Mouse (Mus musculus) heart, embryonic 14.5 days (tissue): ENCODE results near the gene Gm13288. TPM values are rescaled to one million over a fixed set of nuclear protein-coding genes. Genes with fewer than 3 reads are reported as not detected.
"Not testable (repeated sequence)": the region's sequence is repeated elsewhere in the genome, so short reads cannot be mapped to it uniquely, and the experiment has no call there.

Source experiments
- ATAC-seq: fragments of 200-750 bp; cut with Nextera tagmentation; 2 replicates; pipeline ENCODE4 v1.8.0; 2017; ENCODE audit warnings: low read depth, moderate TSS enrichment; ENCODE audit not compliant: insufficient number of reproducible peaks, insufficient read depth, low FRiP score
- H3K27ac ChIP-seq, 2 experiments: fragments of 200-500 bp in 1 of 2; fragments of 300-500 bp in 1 of 2; sonication (generic) in 1 of 2; replicated peaks in 1 of 2; 2 replicates each; pipeline ENCODE4 v1.5.1; 2012 to 2014; ENCODE audit warnings: low read depth in 2 of 2, low read length in 2 of 2, control low read depth in 1 of 2, mild to moderate bottlenecking in 1 of 2, mixed read lengths in 1 of 2; ENCODE audit not compliant: control insufficient read depth in 1 of 2, insufficient read depth in 1 of 2
- H3K27me3 ChIP-seq: fragments of 300-500 bp; sonication (generic); 2 replicates; pipeline ENCODE4 v1.6.1; 2014; ENCODE audit warnings: mild to moderate bottlenecking, low read length, control low read depth; ENCODE audit not compliant: control insufficient read depth, insufficient read depth
- H3K36me3 ChIP-seq: fragments of 300-500 bp; sonication (generic); 2 replicates; pipeline ENCODE4 v1.6.1; 2014; ENCODE audit warnings: mild to moderate bottlenecking, control low read depth, low read length, mixed read lengths; ENCODE audit not compliant: control insufficient read depth, insufficient read depth
- H3K4me1 ChIP-seq, 2 experiments: fragments of 200-500 bp in 1 of 2; fragments of 300-500 bp in 1 of 2; sonication (generic) in 1 of 2; 2 replicates each; pipeline ENCODE4 v1.6.1; 2012 to 2014; ENCODE audit warnings: low read length in 2 of 2, control low read depth in 1 of 2, mixed read lengths in 1 of 2; ENCODE audit not compliant: control insufficient read depth in 2 of 2, insufficient read depth in 2 of 2
- H3K4me2 ChIP-seq: fragments of 300-500 bp; sonication (generic); 2 replicates; pipeline ENCODE4 v1.6.1; 2014; ENCODE audit warnings: mild to moderate bottlenecking, low read length
- H3K4me3 ChIP-seq, 2 experiments: fragments of 200-500 bp in 1 of 2; fragments of 300-500 bp in 1 of 2; sonication (generic) in 1 of 2; 2 replicates each; pipeline ENCODE4 v1.5.1; 2012 to 2014; ENCODE audit warnings: low read length in 2 of 2, mild to moderate bottlenecking in 2 of 2, control low read depth in 1 of 2, low read depth in 1 of 2, moderate library complexity in 1 of 2; ENCODE audit not compliant: control insufficient read depth in 1 of 2, insufficient read depth in 1 of 2
- H3K9ac ChIP-seq: fragments of 300-500 bp; sonication (generic); 2 replicates; pipeline ENCODE4 v1.6.1; 2014; ENCODE audit warnings: mild to moderate bottlenecking, low read length
- H3K9me3 ChIP-seq: fragments of 300-500 bp; sonication (generic); 2 replicates; pipeline ENCODE4 v1.6.1; 2016; ENCODE audit warnings: low read length, control low read depth; ENCODE audit not compliant: control insufficient read depth
- WGBS: fragments of 180-500 bp; shearing (Covaris S2); extraction: QIAGEN DNeasy Blood & Tissue Kit; methylation state at CpG from one replicate; pipeline ENCODE4 v1.1.7; 2014; 5-methylcytosine and 5-hydroxymethylcytosine counted together
- polyA plus RNA-seq: library from polyadenylated mRNA; unstranded; fragments of >200 nt; fragmentation: Nextera tagmentation; extraction: Ambion mirVana; gene quantifications from 2 replicates; pipeline ENCODE4 v1.2.1, GENCODE M21; 2014

The Gm13288 gene
- polyA plus RNA-seq, 1 experiment from 2014 or later = not detected

- WGBS = no CpG with 5 or more reads among the region's 29 CpGs
- 0 out of 2 replicates have a peak within 1 kb of the TSS, but pooled peaks have one; percentile 27 for H3K4me2 ChIP-seq
- not testable (repeated sequence) for H3K36me3 ChIP-seq
Observed at GRCm38 (mm10) chr4:88802954-88803353, 2.4 kb upstream of the Gm13288 start, which contains the start of gene Gm13287. Gene Gm13287 (plus strand): TSS chr4:88803254.

GRCm38 (mm10) chr4:88805761-88806160 lies 430 bp downstream of the Gm13288 start:
- not testable (repeated sequence) for H3K4me2 ChIP-seq, H3K9ac ChIP-seq, H3K36me3 ChIP-seq, H3K9me3 ChIP-seq, ATAC-seq, H3K4me1 ChIP-seq, H3K27ac ChIP-seq
- WGBS = no CpG with 5 or more reads among the region's 34 CpGs
- peak overlapping the region in 1 of 2 experiments; percentile 21; a peak in 2 of 4 replicates for H3K4me3 ChIP-seq
- peaks cover 15% of the 10 kb centered on the region for H3K27me3 ChIP-seq

More at GRCm38 (mm10) chr4:88802954-88803353, 2.4 kb upstream of the Gm13288 start, which contains the start of gene Gm13287:
- not testable (repeated sequence) for H3K4me1 ChIP-seq, ATAC-seq, H3K4me3 ChIP-seq, H3K9ac ChIP-seq, H3K9me3 ChIP-seq, H3K27ac ChIP-seq, H3K27me3 ChIP-seq

DNA sequence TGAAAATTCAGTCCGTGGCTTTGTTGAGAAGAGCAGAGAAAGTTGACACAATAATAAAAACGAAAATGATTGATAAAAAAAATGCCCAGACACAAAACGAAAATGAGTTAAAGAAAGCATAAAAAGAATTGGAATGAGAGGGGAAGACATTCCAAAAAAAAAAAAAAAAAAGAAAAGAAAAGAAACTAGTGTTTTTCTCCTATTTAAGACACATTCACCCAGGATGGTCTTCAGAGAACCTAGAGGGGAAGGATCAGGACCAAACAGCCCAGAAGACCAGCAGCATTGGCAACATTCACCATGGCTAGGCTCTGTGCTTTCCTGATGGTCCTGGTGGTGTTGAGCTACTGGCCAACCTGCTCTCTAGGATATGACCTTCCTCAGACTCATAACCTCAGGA lies 10.6 kb downstream of the Gm13288 start, which contains the start of gene Ifna7:
Gene Ifna7 (plus strand): TSS at position 301 of the 400 bp plus-strand sequence.
- no peak within 1 kb of the TSS for H3K4me2 ChIP-seq
- H3K4me1 ChIP-seq = no peaks in the 10 kb centered on the region
- H3K27me3 ChIP-seq = no peaks in the 10 kb centered on the region
- no peak for ATAC-seq
- H3K27ac ChIP-seq = no peak within 1 kb of the TSS
- H3K9me3 ChIP-seq = no peaks in the 10 kb centered on the region
- no peaks in the 10 kb centered on the region for H3K36me3 ChIP-seq
- H3K4me3 ChIP-seq = no peak within 1 kb of the TSS
- WGBS = 47% methylated on average over 3 of the region's 3 CpGs
- H3K9ac ChIP-seq = no peak within 1 kb of the TSS

- no peak within 1 kb of the TSS for H3K27ac ChIP-seq
- no peaks in the 10 kb centered on the region for H3K27me3 ChIP-seq
- H3K9ac ChIP-seq = no peak within 1 kb of the TSS
- no peaks in the 10 kb centered on the region for H3K36me3 ChIP-seq
- H3K4me3 ChIP-seq = no peak within 1 kb of the TSS
- H3K4me2 ChIP-seq = no peak within 1 kb of the TSS
- 63% methylated on average over 1 of the region's 1 CpGs for WGBS
- no peak for ATAC-seq
- H3K4me1 ChIP-seq = no peaks in the 10 kb centered on the region
- H3K9me3 ChIP-seq = no peaks in the 10 kb centered on the region
Observed at GRCm38 (mm10) chr4:88819659-88820058, 14.3 kb downstream of the Gm13288 start, which contains the start of gene Ifna11. Gene Ifna11 (plus strand): TSS chr4:88819959.

- no peak for ATAC-seq
Observed at GRCm38 (mm10) chr4:88822995-88823394, 17.7 kb downstream of the Gm13288 start.

DNA sequence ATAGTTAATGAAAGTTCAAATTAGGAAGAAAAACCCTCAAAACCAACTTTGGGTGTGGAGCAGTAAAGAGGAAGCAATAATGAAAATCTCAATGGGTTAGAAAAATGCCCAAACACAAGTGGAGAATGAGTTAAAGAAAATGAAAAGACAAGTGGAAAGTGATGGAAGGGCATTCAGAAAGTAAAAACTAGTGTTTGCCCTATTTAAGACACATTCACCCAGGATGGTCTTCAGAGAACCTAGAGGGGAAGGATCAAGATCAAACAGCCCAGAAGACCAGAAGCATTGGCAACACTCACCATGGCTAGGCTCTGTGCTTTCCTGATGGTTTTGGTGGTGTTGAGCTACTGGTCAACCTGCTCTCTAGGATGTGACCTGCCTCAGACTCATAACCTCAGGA lies 21.8 kb downstream of the Gm13288 start, which contains the start of gene Ifna6:
Gene Ifna6 (plus strand): TSS at position 301 of the 400 bp plus-strand sequence.
- not testable (repeated sequence) for H3K27me3 ChIP-seq, ATAC-seq, H3K36me3 ChIP-seq

More at GRCm38 (mm10) chr4:88822995-88823394, 17.7 kb downstream of the Gm13288 start:
- no peak overlapping the region for H3K4me2 ChIP-seq
- no peak overlapping the region for H3K4me3 ChIP-seq
- no peaks in the 10 kb centered on the region for H3K27me3 ChIP-seq
- no peaks in the 10 kb centered on the region for H3K4me1 ChIP-seq
- no peak overlapping the region for H3K27ac ChIP-seq
- no peaks in the 10 kb centered on the region for H3K9me3 ChIP-seq
- H3K36me3 ChIP-seq = no peaks in the 10 kb centered on the region
- H3K9ac ChIP-seq = no peak overlapping the region
- WGBS = 23% methylated on average over 4 of the region's 4 CpGs

DNA sequence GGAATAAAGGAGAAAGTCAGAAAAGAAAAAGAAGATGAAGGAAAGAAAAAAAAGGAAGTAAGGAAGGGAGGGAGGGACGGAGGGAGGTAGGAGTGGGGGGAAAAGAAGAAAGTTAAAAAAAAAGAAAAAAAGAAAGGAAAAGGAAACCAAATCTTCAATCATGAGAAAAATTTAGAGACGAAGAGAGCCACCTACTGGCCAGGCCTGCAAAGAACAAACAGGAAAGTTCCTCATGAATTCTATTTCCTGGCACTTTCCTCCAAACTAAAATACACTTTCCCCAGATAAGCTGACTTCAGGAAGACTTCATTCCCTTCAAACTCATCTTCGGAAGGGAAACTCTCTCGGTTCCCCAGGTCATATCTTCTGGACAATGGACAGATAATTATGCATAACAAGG lies 25.2 kb downstream of the Gm13288 start:
- Histone ChIP-seq H3K4me2 (no peak overlapping the region), H3K36me3 (no peaks in the 10 kb centered on the region), H3K27me3 (no peaks in the 10 kb centered on the region), H3K9ac (no peak overlapping the region), H3K27ac (no peak overlapping the region), H3K4me3 (no peak overlapping the region), H3K9me3 (no peaks in the 10 kb centered on the region), H3K4me1 (no peaks in the 10 kb centered on the region)
- no peak for ATAC-seq
- WGBS = 17% methylated on average over 4 of the region's 4 CpGs

More for the DNA sequence above, 21.8 kb downstream of the Gm13288 start, which contains the start of gene Ifna6:
- H3K4me1 ChIP-seq, H3K4me2 ChIP-seq, H3K9me3 ChIP-seq, H3K9ac ChIP-seq, H3K27ac ChIP-seq, H3K4me3 ChIP-seq: not testable (repeated sequence)

GRCm38 (mm10) chr4:88835225-88835624 lies 29.9 kb downstream of the Gm13288 start, which contains the start of gene Ifna5:
Gene Ifna5 (plus strand): TSS chr4:88835525.
- 85% methylated on average over 1 of the region's 1 CpGs for WGBS
- not testable (repeated sequence) for ATAC-seq, H3K4me2 ChIP-seq

More at GRCm38 (mm10) chr4:88835225-88835624, 29.9 kb downstream of the Gm13288 start, which contains the start of gene Ifna5:
- H3K27me3 ChIP-seq, H3K9me3 ChIP-seq, H3K4me3 ChIP-seq, H3K4me1 ChIP-seq, H3K27ac ChIP-seq, H3K36me3 ChIP-seq, H3K9ac ChIP-seq: not testable (repeated sequence)
